ENCODE assay signal across 17 mouse cellular contexts in genomic region chr16:11873292-11873691, GRCm38 (mm10).
"Had no signal": no experiment of that assay in that cellular context is flagged by ENCODE, and none has a peak within 500 bp of the region (broad histone marks: within the 10 kb centered on the region; RNA-seq: fewer than 3 reads in every experiment).

No protein-coding gene starts in this region.

- H3K4me3 ChIP-seq: liver, embryonic 13.5 days; midbrain, embryonic 12.5 days; midbrain, embryonic 15.5 days; myocyte; neural tube, embryonic 13.5 days; stomach, embryonic 15.5 days had no signal

- H3K27me3 ChIP-seq: liver, embryonic 13.5 days; midbrain, embryonic 12.5 days; midbrain, embryonic 15.5 days; neural tube, embryonic 13.5 days; stomach, embryonic 15.5 days had no signal

- H3K4me1 ChIP-seq: midbrain, embryonic 12.5 days; midbrain, embryonic 15.5 days; neural tube, embryonic 13.5 days; stomach, embryonic 15.5 days had no signal

- H3K9ac ChIP-seq: liver, embryonic 13.5 days; midbrain, embryonic 12.5 days; midbrain, embryonic 15.5 days; neural tube, embryonic 13.5 days; stomach, embryonic 15.5 days had no signal

- H3K4me2 ChIP-seq: liver, embryonic 13.5 days; midbrain, embryonic 12.5 days; midbrain, embryonic 15.5 days; neural tube, embryonic 13.5 days; stomach, embryonic 15.5 days had no signal

- ATAC-seq: midbrain, embryonic 15.5 days had no signal

- H3K36me3 ChIP-seq: midbrain, embryonic 12.5 days; midbrain, embryonic 15.5 days; neural tube, embryonic 13.5 days had no signal

- DNase-seq: kidney, postnatal 14 days; kidney, postnatal 4 days; liver, embryonic 13.5 days; lung, adult 2 months; lung, postnatal 14 days; lung, postnatal 4 days; retina, postnatal 1 day; right cerebral cortex, postnatal 25 days; spleen, adult 18-20 months; thymus, adult 2 months; thymus, postnatal 14 days; thymus, postnatal 4 days had no signal

- H3K9me3 ChIP-seq: liver, embryonic 13.5 days; midbrain, embryonic 12.5 days; midbrain, embryonic 15.5 days; neural tube, embryonic 13.5 days; stomach, embryonic 15.5 days had no signal

- H3K27ac ChIP-seq: liver, embryonic 13.5 days; midbrain, embryonic 12.5 days; midbrain, embryonic 15.5 days; neural tube, embryonic 13.5 days; stomach, embryonic 15.5 days had no signal
